Mouse (Mus musculus) liver, embryonic 14.5 days (tissue): ENCODE results near the gene Snx11. TPM values are rescaled to one million over a fixed set of nuclear protein-coding genes. Genes with fewer than 3 reads are reported as not detected.
A peak's percentile ranks its signal among the peaks of the same experiment; 100 is the strongest.

Source experiments
- ATAC-seq: fragments of 200-750 bp; cut with Nextera tagmentation; 2 replicates; pipeline ENCODE4 v1.8.0; 2017; ENCODE audit warnings: moderate number of reproducible peaks, mild to moderate bottlenecking, moderate library complexity; ENCODE audit not compliant: insufficient read depth
- DNase-seq, 3 experiments: peaks; one replicate each; pipeline ENCODE4 v3.0.0-alpha.2; 2012 to 2013; ENCODE audit warnings: low read depth in 3 of 3, low spot score in 3 of 3
- H3K27ac ChIP-seq: fragments of 300-500 bp; sonication (generic); 2 replicates; pipeline ENCODE4 v1.5.1; 2014; ENCODE audit warnings: moderate library complexity, mild to moderate bottlenecking, control low read depth, inconsistent platforms
- H3K27me3 ChIP-seq: fragments of 300-500 bp; sonication (generic); 2 replicates; pipeline ENCODE4 v1.6.1; 2014; ENCODE audit warnings: mild to moderate bottlenecking, low read length, moderate library complexity; ENCODE audit not compliant: control insufficient read depth, insufficient read depth
- H3K36me3 ChIP-seq: fragments of 300-500 bp; sonication (generic); replicated peaks from 2 replicates; pipeline ENCODE4 v1.6.1; 2014; ENCODE audit warnings: low read depth; ENCODE audit not compliant: control insufficient read depth, insufficient read depth
- H3K4me1 ChIP-seq, 2 experiments: fragments of 200-500 bp in 1 of 2; fragments of 300-500 bp in 1 of 2; sonication (generic) in 1 of 2; replicated peaks; 2 replicates each; pipeline ENCODE4 v1.6.1; 2012 to 2014; ENCODE audit warnings: antibody characterized with exemption in 1 of 2, inconsistent platforms in 1 of 2, low read length in 1 of 2; ENCODE audit not compliant: control insufficient read depth in 2 of 2, insufficient read depth in 2 of 2
- H3K4me2 ChIP-seq: fragments of 300-500 bp; sonication (generic); 2 replicates; pipeline ENCODE4 v1.6.1; 2014; ENCODE audit warnings: low read depth, mild to moderate bottlenecking, control low read depth, moderate library complexity
- H3K4me3 ChIP-seq, 2 experiments: fragments of 200-500 bp in 1 of 2; fragments of 300-500 bp in 1 of 2; sonication (generic) in 1 of 2; 2 replicates each; pipeline ENCODE4 v1.5.1; 2012 to 2014; ENCODE audit warnings: low read depth in 2 of 2, low read length in 2 of 2, mild to moderate bottlenecking in 2 of 2, control low read depth in 1 of 2, inconsistent platforms in 1 of 2, moderate library complexity in 1 of 2; ENCODE audit not compliant: insufficient read depth in 1 of 2
- H3K9ac ChIP-seq: fragments of 300-500 bp; sonication (generic); replicated peaks from 2 replicates; pipeline ENCODE4 v1.6.1; 2014; ENCODE audit warnings: mild to moderate bottlenecking, control low read depth, moderate library complexity
- H3K9me3 ChIP-seq: fragments of 300-500 bp; sonication (generic); 2 replicates; pipeline ENCODE4 v1.6.1; 2016; ENCODE audit warnings: low read length, mixed read lengths; ENCODE audit not compliant: control insufficient read depth
- CTCF ChIP-seq: IDR thresholded peaks from 2 replicates; pipeline ENCODE4 v1.5.1; 2016; ENCODE audit warnings: antibody characterized with exemption, low read depth, control low read depth
- EP300 ChIP-seq: IDR thresholded peaks from 2 replicates; pipeline ENCODE4 v1.6.1; 2016; ENCODE audit warnings: antibody characterized with exemption, low read depth
- WGBS: fragments of 180-500 bp; shearing (Covaris S2); extraction: QIAGEN DNeasy Blood & Tissue Kit; methylation state at CpG from one replicate; pipeline ENCODE4 v1.1.7; 2014; ENCODE audit not compliant: insufficient replicate concordance; 5-methylcytosine and 5-hydroxymethylcytosine counted together
- polyA plus RNA-seq, 2 experiments: library from polyadenylated mRNA; depleted of rRNA in 1 of 2; stranded (reverse) in 1 of 2; unstranded in 1 of 2; fragments of >200 nt; fragmentation: Nextera tagmentation in 1 of 2; extraction: Ambion mirVana in 1 of 2; gene quantifications; 2 replicates each; pipeline versions ENCODE4 v1.2.1 to v1.2.3; 2012 to 2014

Gene Snx11
- polyA plus RNA-seq, 2 experiments, result 4.9 to 10.1 TPM

DNA sequence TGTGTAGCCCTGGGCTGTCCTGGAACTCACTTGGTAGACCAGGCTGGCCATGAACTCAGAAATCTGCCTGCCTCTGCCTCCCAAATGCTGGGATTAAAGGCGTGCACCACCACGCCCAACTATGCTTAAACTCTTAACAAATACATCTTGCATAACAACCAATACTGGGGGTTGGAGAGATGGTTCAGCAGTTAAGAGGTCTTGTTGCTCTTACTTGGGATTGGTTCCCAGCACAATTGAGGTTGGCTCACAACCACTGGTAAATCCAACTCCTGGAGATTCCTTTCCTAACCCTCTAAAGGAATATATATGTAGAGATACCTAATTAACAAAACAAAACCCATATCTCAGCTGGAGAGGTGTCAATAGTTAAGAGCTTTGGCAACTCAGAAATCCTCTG, 18.7 kb upstream of the Snx11 start:
- Histone ChIP-seq H3K27ac (no peak overlapping the region), H3K36me3 (peaks cover 12% of the 10 kb centered on the region), H3K4me1 (peaks cover 0 to under 1% of the 10 kb centered on the region in 2 experiments; a peak in 1 of 4 replicates), H3K27me3 (no peaks in the 10 kb centered on the region), H3K9me3 (no peaks in the 10 kb centered on the region), H3K4me3 (no peak overlapping the region), H3K9ac (no peak overlapping the region), H3K4me2 (no peak overlapping the region)
- no peak for ATAC-seq
- TF ChIP-seq EP300, result no peak
- no peak for TF ChIP-seq CTCF
- DNase-seq, result no peak
- WGBS, result 88% methylated on average over 2 of the region's 2 CpGs

GRCm38 (mm10) chr11:96795491-96795890, 18.1 kb upstream of the Snx11 start:
- H3K4me3 ChIP-seq, result no peak overlapping the region
- no peaks in the 10 kb centered on the region for H3K9me3 ChIP-seq
- ATAC-seq (no peak), DNase-seq (no peak)
- no peaks in the 10 kb centered on the region for H3K27me3 ChIP-seq
- WGBS, result 77% methylated on average over 13 of the region's 13 CpGs
- TF ChIP-seq EP300, result no peak
- no peak for TF ChIP-seq CTCF
- peaks cover 7% of the 10 kb centered on the region for H3K36me3 ChIP-seq
- H3K4me1 ChIP-seq, result peaks cover 3 to 5% of the 10 kb centered on the region in 2 experiments; a peak in 3 of 4 replicates
- H3K9ac ChIP-seq, result no peak overlapping the region
- H3K4me2 ChIP-seq, result no peak overlapping the region
- no peak overlapping the region for H3K27ac ChIP-seq

DNA sequence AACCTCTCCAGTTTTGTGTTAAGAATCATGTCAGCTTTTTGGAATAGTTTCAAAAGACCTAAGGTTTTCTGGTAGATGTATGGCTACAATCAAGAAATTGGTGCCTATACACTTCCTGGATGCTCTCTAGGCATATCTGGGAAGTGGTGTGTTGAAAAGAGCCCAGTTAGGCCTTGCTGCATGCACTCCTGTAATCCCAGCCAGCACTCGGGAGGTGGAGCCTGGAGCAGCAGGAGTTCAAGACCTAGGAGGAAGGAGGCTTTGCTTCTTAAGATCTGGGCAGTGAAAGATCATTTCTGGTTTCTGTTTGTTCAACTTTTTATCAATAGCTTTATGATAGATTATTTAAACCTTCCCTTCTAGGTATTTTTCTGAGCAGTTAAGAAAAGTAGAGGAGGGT, 13.3 kb upstream of the Snx11 start:
- 19% methylated on average over 1 of the region's 1 CpGs for WGBS
- Histone ChIP-seq H3K4me3 (peak overlapping the region; percentile 17 to 95; a peak in 3 of 4 replicates), H3K27me3 (no peaks in the 10 kb centered on the region), H3K36me3 (peaks cover 3% of the 10 kb centered on the region; the same call in 1 of the 2 replicates), H3K4me2 (peak overlapping the region; percentile 79), H3K9ac (0 out of 2 replicates have a peak overlapping the region, but pooled peaks have one; percentile 15), H3K9me3 (no peaks in the 10 kb centered on the region), H3K27ac (no peak overlapping the region), H3K4me1 (peaks cover 5 to 9% of the 10 kb centered on the region in 2 experiments)
- TF ChIP-seq CTCF (no peak), EP300 (no peak)
- DNase-seq, result no peak
- ATAC-seq, result no peak

- H3K4me2 ChIP-seq, result peak overlapping the region; percentile 79
- DNase-seq (no peak), ATAC-seq (no peak)
- 8% methylated on average over 5 of the region's 5 CpGs for WGBS
- H3K9me3 ChIP-seq, result no peaks in the 10 kb centered on the region
- no peaks in the 10 kb centered on the region for H3K27me3 ChIP-seq
- peak overlapping the region; percentile 3; the same call in 1 of the 2 replicates for H3K27ac ChIP-seq
- peak; percentile 40 for TF ChIP-seq CTCF
- TF ChIP-seq EP300, result no peak
- peaks cover 5 to 9% of the 10 kb centered on the region in 2 experiments for H3K4me1 ChIP-seq
- peaks cover 3% of the 10 kb centered on the region; the same call in 1 of the 2 replicates for H3K36me3 ChIP-seq
- peak overlapping the region; percentile 77 to 95 for H3K4me3 ChIP-seq
- H3K9ac ChIP-seq, result peak overlapping the region; percentile 94
These were observed 12.6 kb upstream of the Snx11 start for GRCm38 (mm10) chr11:96789990-96790389.

DNA sequence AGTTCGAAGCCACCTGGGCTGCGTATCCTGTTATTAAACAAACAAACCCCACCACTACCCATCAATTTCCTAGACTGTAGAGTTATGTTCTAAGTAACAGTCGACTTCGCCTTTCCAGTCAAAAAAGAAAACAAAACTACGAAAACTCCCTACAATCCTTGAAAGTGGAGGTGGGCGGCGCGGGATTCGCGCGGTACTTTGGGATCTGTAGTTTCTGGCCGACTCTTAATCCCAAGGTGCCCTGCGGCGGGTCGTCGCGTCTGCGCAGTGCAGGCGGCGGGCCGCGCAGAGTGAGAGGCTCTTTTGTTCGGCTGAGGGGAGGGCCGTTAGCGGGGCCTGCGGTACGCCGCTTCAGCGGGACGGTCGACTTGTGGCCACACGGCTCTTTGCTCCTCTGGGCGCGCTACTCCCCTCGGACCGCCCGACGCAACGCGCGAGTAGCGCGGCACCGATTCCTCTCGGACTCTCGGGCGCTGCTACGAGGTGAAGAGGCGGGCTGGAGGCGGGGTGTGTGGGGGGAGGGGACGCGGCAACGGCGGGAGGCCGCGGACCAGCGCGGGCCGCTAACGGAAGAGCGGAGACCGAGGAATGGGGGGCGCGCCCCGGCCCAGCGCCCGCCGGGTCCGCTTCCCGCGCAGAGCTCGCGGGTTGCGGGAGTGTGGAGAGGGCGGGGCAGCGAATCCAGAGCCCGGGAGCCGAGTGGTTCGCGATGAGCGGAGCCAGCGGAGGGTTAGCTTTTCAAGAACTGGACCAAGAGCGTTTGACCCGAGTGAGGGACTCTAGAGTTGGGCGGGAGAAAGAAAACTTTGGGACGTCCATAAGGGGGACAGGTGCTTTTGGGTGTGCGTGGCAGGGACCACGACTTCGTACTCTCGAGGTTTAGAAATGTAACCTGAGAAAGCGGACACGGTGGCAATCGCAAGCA, 11.8 kb upstream of the Snx11 start, which contains the start of gene Cbx1:
TSS of gene Cbx1 (plus strand) at position 257 of the 925 bp plus-strand sequence.
- H3K4me2 ChIP-seq, result peak within 1 kb of the TSS; percentile 79
- ATAC-seq, result peak; percentile 98
- WGBS, result 1% methylated on average over 93 of the region's 93 CpGs
- peak within 1 kb of the TSS; percentile 77 to 95 for H3K4me3 ChIP-seq
- H3K27ac ChIP-seq, result peak within 1 kb of the TSS; percentile 86
- peaks cover 5 to 9% of the 10 kb centered on the region in 2 experiments for H3K4me1 ChIP-seq
- peak; percentile 77 to 79 (median 78) for DNase-seq
- H3K36me3 ChIP-seq, result peaks cover 3% of the 10 kb centered on the region; the same call in 1 of the 2 replicates
- peak within 1 kb of the TSS; percentile 94 for H3K9ac ChIP-seq
- H3K27me3 ChIP-seq, result no peaks in the 10 kb centered on the region
- no peaks in the 10 kb centered on the region for H3K9me3 ChIP-seq
- TF ChIP-seq CTCF, result no peak
- TF ChIP-seq EP300, result no peak
